Mouse (Mus musculus) ES-Bruce4 (cell line): ENCODE results near the gene Ubac2. TPM values are rescaled to one million over a fixed set of nuclear protein-coding genes. Genes with fewer than 3 reads are reported as not detected.

Experiments used
- H3K27ac ChIP-seq: 2 replicates; pipeline ENCODE4 v1.5.1; 2012; ENCODE audit warnings: low read length, inconsistent platforms; ENCODE audit not compliant: insufficient read depth
- H3K27me3 ChIP-seq: 2 replicates; pipeline ENCODE4 v1.6.1; 2012; ENCODE audit warnings: mild to moderate bottlenecking, low read length, inconsistent platforms; ENCODE audit not compliant: control insufficient read depth, poor library complexity, insufficient read depth, severe bottlenecking
- H3K36me3 ChIP-seq: 2 replicates; pipeline ENCODE4 v1.6.1; 2012; ENCODE audit warnings: inconsistent platforms, mild to moderate bottlenecking, low read length, moderate library complexity; ENCODE audit not compliant: control insufficient read depth, poor library complexity, insufficient read depth, severe bottlenecking
- H3K4me1 ChIP-seq: one replicate; pipeline ENCODE4 v1.8.1; 2011; ENCODE audit warnings: low read length; ENCODE audit not compliant: control insufficient read depth, insufficient read depth
- H3K4me3 ChIP-seq: 2 replicates; pipeline ENCODE4 v1.5.1; 2011; ENCODE audit warnings: low read depth, mild to moderate bottlenecking, low read length
- H3K9ac ChIP-seq: 2 replicates; pipeline ENCODE4 v1.6.1; 2012; ENCODE audit warnings: low read depth, mild to moderate bottlenecking, inconsistent platforms; ENCODE audit not compliant: poor library complexity, severe bottlenecking
- H3K9me3 ChIP-seq: replicated peaks from 2 replicates; pipeline ENCODE4 v1.6.1; 2012; ENCODE audit warnings: mild to moderate bottlenecking, low read length, inconsistent platforms; ENCODE audit not compliant: control insufficient read depth, poor library complexity, insufficient read depth, severe bottlenecking
- CTCF ChIP-seq: IDR thresholded peaks from one replicate; pipeline ENCODE4 v1.8.1; 2011; ENCODE audit warnings: low read depth, low read length
- EP300 ChIP-seq: IDR thresholded peaks from 2 replicates; pipeline ENCODE4 v1.6.1; 2011; ENCODE audit warnings: low read depth, low read length; ENCODE audit not compliant: insufficient read depth
- POLR2A ChIP-seq: IDR thresholded peaks from one replicate; pipeline ENCODE4 v1.8.1; 2011; ENCODE audit warnings: low read length; ENCODE audit not compliant: insufficient read depth
- polyA plus RNA-seq: library from polyadenylated mRNA; stranded (reverse); fragments of >200 nt; gene quantifications from 2 replicates; pipeline ENCODE4 v1.2.4, GENCODE M21; 2011; ENCODE audit warnings: low read depth; ENCODE audit not compliant: missing spikeins, insufficient read depth, insufficient read length

Gene Ubac2
- polyA plus RNA-seq, 1 experiment: 42.2 TPM

- Histone ChIP-seq H3K27ac (no peak overlapping the region), H3K4me3 (no peak overlapping the region), H3K9me3 (peaks cover 5% of the 10 kb centered on the region), H3K36me3 (no peaks in the 10 kb centered on the region), H3K27me3 (no peaks in the 10 kb centered on the region), H3K9ac (no peak overlapping the region), H3K4me1 (no peaks in the 10 kb centered on the region)
- TF ChIP-seq CTCF: no peak
- TF ChIP-seq POLR2A: no peak
- no peak for TF ChIP-seq EP300
Measured at GRCm38 (mm10) chr14:122032045-122032444, 153.6 kb downstream of the Ubac2 start.

- no peaks in the 10 kb centered on the region for H3K4me1 ChIP-seq
- H3K9me3 ChIP-seq: peaks cover 5% of the 10 kb centered on the region
- peak within 1 kb of the TSS; percentile 52; the same call in 1 of the 2 replicates for H3K4me3 ChIP-seq
- H3K27me3 ChIP-seq: no peaks in the 10 kb centered on the region
- no peaks in the 10 kb centered on the region for H3K36me3 ChIP-seq
- H3K9ac ChIP-seq: no peak within 1 kb of the TSS
- TF ChIP-seq EP300: no peak
- no peak for TF ChIP-seq CTCF
- no peak for TF ChIP-seq POLR2A
- H3K27ac ChIP-seq: no peak within 1 kb of the TSS
Measured at GRCm38 (mm10) chr14:122034451-122034850, 156.0 kb downstream of the Ubac2 start, which contains the start of gene Timm8a2. Gene Timm8a2, plus strand, starts transcription at chr14:122034674.

DNA sequence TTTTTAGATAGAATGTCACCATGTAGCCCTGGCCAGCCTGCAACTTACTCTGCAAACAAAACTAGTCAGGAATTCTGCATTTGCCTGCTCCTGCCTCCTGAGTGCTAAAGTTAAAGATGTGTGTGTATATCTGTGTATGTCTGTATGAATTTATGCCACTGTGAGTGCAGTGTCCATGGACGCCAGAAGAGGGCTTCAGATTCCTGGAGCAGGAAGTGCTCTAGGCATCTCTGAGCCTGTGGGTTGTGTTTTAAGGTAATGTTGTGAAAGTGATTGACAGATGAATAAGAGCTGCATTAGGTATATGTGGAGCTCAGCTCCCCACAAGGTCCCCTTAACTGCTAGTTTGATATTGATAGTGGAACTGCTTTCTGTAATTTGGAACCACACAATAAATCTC lies 156.8 kb downstream of the Ubac2 start:
- Histone ChIP-seq H3K4me1 (no peaks in the 10 kb centered on the region), H3K27ac (no peak overlapping the region), H3K36me3 (no peaks in the 10 kb centered on the region), H3K4me3 (no peak overlapping the region), H3K9me3 (peaks cover 5% of the 10 kb centered on the region), H3K9ac (no peak overlapping the region), H3K27me3 (no peaks in the 10 kb centered on the region)
- TF ChIP-seq CTCF (no peak), POLR2A (no peak), EP300 (no peak)

DNA sequence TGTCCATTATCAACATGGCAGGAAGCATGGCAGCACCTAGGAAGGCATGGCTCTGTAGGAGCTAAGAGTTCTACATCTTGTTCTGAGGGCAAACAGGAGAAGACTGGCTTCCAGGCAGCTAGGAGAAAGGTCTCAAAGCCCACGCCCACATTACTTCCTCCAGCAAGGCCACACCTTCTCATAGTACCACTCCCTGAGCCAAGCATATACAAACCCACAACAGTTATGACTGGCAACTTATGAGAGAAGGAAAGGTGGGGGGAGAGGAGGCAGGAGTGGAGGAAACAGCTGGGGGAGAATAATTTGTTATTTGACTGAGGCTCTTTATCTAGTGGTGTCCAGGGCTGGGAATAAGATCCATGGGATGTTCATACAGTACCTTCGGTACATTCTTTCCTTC lies 157.4 kb downstream of the Ubac2 start:
- Histone ChIP-seq H3K4me1 (no peaks in the 10 kb centered on the region), H3K27ac (no peak overlapping the region), H3K4me3 (no peak overlapping the region), H3K27me3 (no peaks in the 10 kb centered on the region), H3K9me3 (peaks cover 5% of the 10 kb centered on the region), H3K9ac (no peak overlapping the region), H3K36me3 (no peaks in the 10 kb centered on the region)
- no peak for TF ChIP-seq POLR2A
- no peak for TF ChIP-seq CTCF

GRCm38 (mm10) chr14:122038874-122039647 lies 160.6 kb downstream of the Ubac2 start:
- H3K4me1 ChIP-seq: no peaks in the 10 kb centered on the region

GRCm38 (mm10) chr14:122041413-122041825 lies 163.0 kb downstream of the Ubac2 start:
- Histone ChIP-seq H3K36me3 (no peaks in the 10 kb centered on the region), H3K9ac (no peak overlapping the region), H3K27me3 (no peaks in the 10 kb centered on the region), H3K9me3 (0 out of 2 replicates have a peak, but pooled peaks cover 7% of the 10 kb centered on the region), H3K27ac (no peak overlapping the region), H3K4me3 (no peak overlapping the region), H3K4me1 (no peaks in the 10 kb centered on the region)
- TF ChIP-seq EP300 (no peak), POLR2A (no peak), CTCF (no peak)

More at GRCm38 (mm10) chr14:122038874-122039647, 160.6 kb downstream of the Ubac2 start:
- peak; percentile 57 for TF ChIP-seq CTCF
- no peak for TF ChIP-seq POLR2A
- no peak for TF ChIP-seq EP300
- Histone ChIP-seq H3K9me3 (peaks cover 5% of the 10 kb centered on the region), H3K36me3 (no peaks in the 10 kb centered on the region), H3K9ac (no peak overlapping the region), H3K4me3 (no peak overlapping the region), H3K27me3 (no peaks in the 10 kb centered on the region), H3K27ac (no peak overlapping the region)
